Mouse (Mus musculus) limb, embryonic 14.5 days (tissue): ENCODE data around the gene Dtymk. TPM values are rescaled to one million over a fixed set of nuclear protein-coding genes. Genes with fewer than 3 reads are reported as not detected.

Experiments used
- ATAC-seq: fragments of 200-750 bp; cut with Nextera tagmentation; 2 replicates; pipeline ENCODE4 v1.8.0; 2017; ENCODE audit warnings: low read depth, moderate number of reproducible peaks, moderate TSS enrichment; ENCODE audit not compliant: low FRiP score
- DNase-seq: peaks from one replicate; pipeline ENCODE4 v3.0.0-alpha.2; 2015; ENCODE audit warnings: low spot score
- H3K27ac ChIP-seq: fragments of 300-500 bp; sonication (generic); replicated peaks from 2 replicates; pipeline ENCODE4 v1.5.1; 2014; ENCODE audit warnings: low read depth, mild to moderate bottlenecking, low read length, moderate library complexity, mixed read lengths
- H3K27me3 ChIP-seq: fragments of 300-500 bp; sonication (generic); 2 replicates; pipeline ENCODE4 v1.6.1; 2014; ENCODE audit warnings: low read length, mixed read lengths; ENCODE audit not compliant: control insufficient read depth, insufficient read depth
- H3K36me3 ChIP-seq: fragments of 300-500 bp; sonication (generic); 2 replicates; pipeline ENCODE4 v1.6.1; 2014; ENCODE audit warnings: mild to moderate bottlenecking, low read length, moderate library complexity, mixed read lengths; ENCODE audit not compliant: control insufficient read depth, insufficient read depth
- H3K4me1 ChIP-seq: fragments of 300-500 bp; sonication (generic); 2 replicates; pipeline ENCODE4 v1.6.1; 2014; ENCODE audit warnings: antibody characterized with exemption, low read length, mixed read lengths; ENCODE audit not compliant: control insufficient read depth, insufficient read depth
- H3K4me2 ChIP-seq: fragments of 300-500 bp; sonication (generic); replicated peaks from 2 replicates; pipeline ENCODE4 v1.6.1; 2014; ENCODE audit warnings: low read depth, mild to moderate bottlenecking, low read length, moderate library complexity; ENCODE audit not compliant: severe bottlenecking
- H3K4me3 ChIP-seq: fragments of 300-500 bp; sonication (generic); replicated peaks from 2 replicates; pipeline ENCODE4 v1.5.1; 2014; ENCODE audit warnings: low read length
- H3K9ac ChIP-seq: fragments of 300-500 bp; sonication (generic); 2 replicates; pipeline ENCODE4 v1.6.1; 2014; ENCODE audit warnings: mild to moderate bottlenecking, low read depth, low read length, moderate library complexity; ENCODE audit not compliant: severe bottlenecking
- H3K9me3 ChIP-seq: fragments of 300-500 bp; sonication (generic); 2 replicates; pipeline ENCODE4 v1.6.1; 2016; ENCODE audit warnings: low read length; ENCODE audit not compliant: control insufficient read depth
- POLR2A ChIP-seq: fragments of 200-500 bp; IDR thresholded peaks from 2 replicates; pipeline ENCODE4 v1.8.0; 2012; ENCODE audit warnings: inconsistent platforms, mild to moderate bottlenecking, moderate library complexity, borderline replicate concordance; ENCODE audit not compliant: insufficient read depth, insufficient read length; ENCODE audit errors: extremely low read depth
- WGBS: fragments of 180-500 bp; shearing (Covaris S2); extraction: QIAGEN DNeasy Blood & Tissue Kit; methylation state at CpG from one replicate; pipeline ENCODE4 v1.1.7; 2014; 5-methylcytosine and 5-hydroxymethylcytosine counted together
- polyA plus RNA-seq, 2 experiments: library from polyadenylated mRNA; depleted of rRNA in 1 of 2; stranded (reverse) in 1 of 2; unstranded in 1 of 2; fragments of >200 nt; fragmentation: Nextera tagmentation in 1 of 2; extraction: Ambion mirVana in 1 of 2; gene quantifications; 2 replicates each; pipeline versions ENCODE4 v1.2.1 to v1.2.3; 2012 to 2014

Gene Dtymk
- polyA plus RNA-seq, 2 experiments, result 246 to 279 TPM

DNA sequence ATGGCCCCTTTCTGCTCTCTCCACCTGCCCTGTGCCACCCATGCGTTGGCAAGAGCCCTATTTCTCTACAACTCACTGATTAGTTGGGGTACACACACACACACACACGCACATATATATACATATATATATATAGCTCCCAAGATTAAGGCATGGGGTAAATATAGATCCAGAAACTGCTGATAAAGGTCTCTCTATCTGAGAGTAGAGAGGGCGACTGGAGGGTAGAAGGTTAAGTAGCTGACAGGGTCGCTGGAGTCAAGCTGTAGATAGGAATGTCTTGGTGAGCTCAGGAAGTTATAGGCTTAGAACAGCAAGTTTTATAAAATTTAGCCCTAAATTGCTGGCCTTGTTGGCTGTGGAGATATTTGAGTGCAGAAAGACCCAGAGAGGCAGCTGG lies 3.1 kb upstream of the Dtymk start:
- Histone ChIP-seq H3K4me3 (peak overlapping the region; percentile 76), H3K4me1 (peaks cover 22% of the 10 kb centered on the region), H3K9me3 (no peaks in the 10 kb centered on the region), H3K27ac (no peak overlapping the region), H3K27me3 (no peaks in the 10 kb centered on the region), H3K9ac (no peak overlapping the region), H3K4me2 (peak overlapping the region; percentile 83), H3K36me3 (peaks cover 44% of the 10 kb centered on the region)
- ATAC-seq (no peak), DNase-seq (no peak)
- TF ChIP-seq POLR2A, result no peak
- 79% methylated on average over 4 of the region's 4 CpGs for WGBS

GRCm38 (mm10) chr1:93803556-93804507 lies 2.1 kb upstream of the Dtymk start, which contains the start of gene Ing5:
TSS of gene Ing5 (plus strand) at chr1:93803965.
- Histone ChIP-seq H3K36me3 (peaks cover 47% of the 10 kb centered on the region), H3K9ac (peak within 1 kb of the TSS; percentile 86), H3K9me3 (no peaks in the 10 kb centered on the region), H3K27ac (peak within 1 kb of the TSS; percentile 93), H3K4me1 (peaks cover 22% of the 10 kb centered on the region), H3K4me2 (peak within 1 kb of the TSS; percentile 83), H3K4me3 (peak within 1 kb of the TSS; percentile 76), H3K27me3 (no peaks in the 10 kb centered on the region)
- peak; percentile 95 for DNase-seq
- 0 out of 2 replicates have a peak, but pooled peaks have one; percentile 60 for TF ChIP-seq POLR2A
- 5% methylated on average over 65 of the region's 94 CpGs for WGBS
- ATAC-seq, result peak; percentile 95

DNA sequence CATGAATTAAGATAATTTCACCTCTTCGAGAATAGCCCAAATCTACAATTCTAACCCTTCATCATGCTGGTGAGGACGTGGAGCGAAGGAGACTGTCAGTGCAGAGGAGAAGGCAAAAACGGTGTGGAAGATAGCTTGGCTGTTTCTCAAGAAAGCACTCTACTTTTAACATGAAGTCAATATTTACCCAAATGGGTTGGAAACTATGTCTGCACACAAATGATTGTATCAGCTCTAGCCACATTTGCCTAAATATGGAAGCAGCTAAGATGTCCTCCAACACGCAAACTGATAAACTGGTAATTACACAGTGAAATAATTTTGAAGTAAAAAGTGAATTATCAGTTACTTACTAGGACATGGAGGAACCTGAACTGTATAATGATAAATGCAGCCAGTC lies 1.0 kb upstream of the Dtymk start:
- 85% methylated on average over 5 of the region's 5 CpGs for WGBS
- Histone ChIP-seq H3K4me3 (peak overlapping the region; percentile 77; the same call in 1 of the 2 replicates), H3K4me1 (peaks cover 22% of the 10 kb centered on the region), H3K27ac (no peak overlapping the region), H3K9ac (no peak overlapping the region), H3K27me3 (no peaks in the 10 kb centered on the region), H3K36me3 (peaks cover 46% of the 10 kb centered on the region), H3K4me2 (peak overlapping the region; percentile 83), H3K9me3 (no peaks in the 10 kb centered on the region)
- ATAC-seq, result no peak
- no peak for TF ChIP-seq POLR2A
- no peak for DNase-seq

DNA sequence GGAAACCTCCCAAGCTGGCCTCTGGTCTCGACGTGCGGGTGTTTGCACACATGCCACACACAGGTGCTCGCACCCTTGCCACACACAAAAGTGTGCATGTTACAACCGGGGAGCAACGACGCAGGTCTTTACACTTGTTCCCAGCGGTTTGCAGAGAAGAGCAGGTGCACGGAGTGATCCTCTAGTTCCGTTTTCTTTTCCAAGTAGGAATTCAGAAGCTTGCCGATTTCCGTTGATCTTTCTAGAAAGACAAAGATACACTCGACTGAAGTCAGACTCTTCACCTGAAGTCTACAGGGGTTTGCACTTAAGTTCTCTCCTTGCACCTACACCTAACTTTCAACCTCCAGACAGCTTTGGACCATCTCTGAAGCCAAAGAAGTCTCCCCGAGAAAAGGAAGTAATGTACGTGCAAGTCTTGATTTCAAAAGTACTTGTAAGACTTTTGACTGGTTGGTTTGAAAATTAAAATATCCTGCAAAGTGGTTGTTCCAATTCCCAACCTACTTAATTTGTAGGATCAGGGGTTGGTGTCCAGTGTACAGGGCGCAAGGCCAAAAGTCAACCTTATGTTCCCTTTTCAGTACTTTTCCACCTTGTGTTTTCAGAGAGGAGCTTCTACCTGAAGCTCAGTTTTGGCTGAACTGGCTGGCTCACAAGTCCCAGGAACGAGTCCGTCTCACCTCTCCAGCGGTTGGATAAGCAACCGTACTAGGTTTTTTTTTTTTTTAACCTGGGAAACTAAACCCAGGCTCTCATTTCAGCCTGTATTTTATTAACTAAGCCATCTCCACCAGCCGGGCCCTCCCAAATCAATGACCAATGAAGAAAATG lies 847 bp downstream of the Dtymk start:
- ATAC-seq, result no peak
- H3K9me3 ChIP-seq, result no peaks in the 10 kb centered on the region
- peak overlapping the region; percentile 84 for H3K27ac ChIP-seq
- peak overlapping the region; percentile 77 for H3K4me3 ChIP-seq
- H3K27me3 ChIP-seq, result no peaks in the 10 kb centered on the region
- H3K4me1 ChIP-seq, result peaks cover 22% of the 10 kb centered on the region
- 75% methylated on average over 21 of the region's 21 CpGs for whole genome bisulfite sequencing
- H3K4me2 ChIP-seq, result peak overlapping the region; percentile 83
- DNase-seq, result no peak
- no peak for TF ChIP-seq POLR2A
- H3K36me3 ChIP-seq, result peaks cover 40% of the 10 kb centered on the region
- H3K9ac ChIP-seq, result peak overlapping the region; percentile 74

DNA sequence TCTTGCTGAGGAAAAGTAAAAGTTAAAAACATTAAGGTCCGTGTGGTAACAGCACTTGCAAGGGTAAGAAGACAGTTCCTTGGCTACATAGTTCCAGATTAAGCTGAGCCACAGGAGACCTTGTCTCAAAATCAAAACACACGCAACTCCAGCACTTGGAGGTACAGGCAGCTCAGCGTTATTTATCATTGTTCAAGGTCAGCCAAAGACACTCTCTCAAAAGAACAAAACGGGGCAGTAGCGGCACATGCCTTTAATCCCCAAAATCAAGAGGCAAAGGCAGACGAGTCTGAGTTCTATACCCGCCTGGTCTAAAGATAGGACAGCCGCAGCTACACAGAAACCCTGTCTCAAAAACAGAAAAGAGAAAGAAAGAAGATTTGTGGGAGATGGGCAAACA lies 5.8 kb downstream of the Dtymk start:
- WGBS, result 90% methylated on average over 8 of the region's 8 CpGs
- no peak overlapping the region for H3K27ac ChIP-seq
- H3K27me3 ChIP-seq, result no peaks in the 10 kb centered on the region
- H3K36me3 ChIP-seq, result peaks cover 82% of the 10 kb centered on the region
- H3K4me3 ChIP-seq, result no peak overlapping the region
- H3K9me3 ChIP-seq, result peaks cover 4% of the 10 kb centered on the region; the same call in 1 of the 2 replicates
- DNase-seq, result no peak
- ATAC-seq, result no peak
- TF ChIP-seq POLR2A, result no peak
- H3K4me2 ChIP-seq, result no peak overlapping the region
- H3K9ac ChIP-seq, result no peak overlapping the region
- H3K4me1 ChIP-seq, result peaks cover 1% of the 10 kb centered on the region; the same call in 1 of the 2 replicates
